Mouse (Mus musculus) cerebellum, adult 2 months (tissue): ENCODE measurements around the gene Nckap1. TPM values are rescaled to one million over a fixed set of nuclear protein-coding genes. Genes with fewer than 3 reads are reported as not detected.

Experiments used
- DNase-seq, 2 experiments: peaks; one replicate each; pipeline ENCODE4 v3.0.0; 2021
- H3K27ac ChIP-seq: fragments of 200-500 bp; 2 replicates; pipeline ENCODE4 v1.5.1; 2012; ENCODE audit warnings: low read length, control low read depth, inconsistent platforms; ENCODE audit not compliant: insufficient read depth
- H3K27me3 ChIP-seq: fragments of 200-500 bp; 2 replicates; pipeline ENCODE4 v1.6.1; 2012; ENCODE audit warnings: inconsistent platforms, mild to moderate bottlenecking, low read length, moderate library complexity; ENCODE audit not compliant: control insufficient read depth, insufficient read depth
- H3K4me1 ChIP-seq: fragments of 200-500 bp; 2 replicates; pipeline ENCODE4 v1.6.1; 2011; ENCODE audit warnings: low read length; ENCODE audit not compliant: control insufficient read depth, insufficient read depth
- H3K4me3 ChIP-seq: fragments of 200-500 bp; replicated peaks from 2 replicates; pipeline ENCODE3; 2011; ENCODE audit warnings: mild to moderate bottlenecking, low read depth, low read length, control low read depth; ENCODE audit not compliant: insufficient read depth
- CTCF ChIP-seq: fragments of 200-500 bp; IDR thresholded peaks from 2 replicates; pipeline ENCODE4 v1.5.1; 2011; ENCODE audit warnings: low read depth, mild to moderate bottlenecking, control low read depth, low read length, moderate library complexity, borderline replicate concordance; ENCODE audit not compliant: insufficient read depth
- POLR2A ChIP-seq: fragments of 200-500 bp; IDR thresholded peaks from 2 replicates; pipeline ENCODE4 v1.6.1; 2011; ENCODE audit warnings: low read length, control low read depth, borderline replicate concordance; ENCODE audit not compliant: insufficient read depth
- WGBS: fragments of 180-500 bp; shearing (Covaris S2); methylation state at CpG from one replicate; pipeline ENCODE4 v1.1.7; 2018; 5-methylcytosine and 5-hydroxymethylcytosine counted together
- polyA plus RNA-seq: library from polyadenylated mRNA; depleted of rRNA; stranded (reverse); fragments of >200 nt; gene quantifications from 2 replicates; pipeline ENCODE4 v1.2.3, GENCODE M21; 2012

The Nckap1 gene
- polyA plus RNA-seq, 1 experiment = 173 TPM

DNA sequence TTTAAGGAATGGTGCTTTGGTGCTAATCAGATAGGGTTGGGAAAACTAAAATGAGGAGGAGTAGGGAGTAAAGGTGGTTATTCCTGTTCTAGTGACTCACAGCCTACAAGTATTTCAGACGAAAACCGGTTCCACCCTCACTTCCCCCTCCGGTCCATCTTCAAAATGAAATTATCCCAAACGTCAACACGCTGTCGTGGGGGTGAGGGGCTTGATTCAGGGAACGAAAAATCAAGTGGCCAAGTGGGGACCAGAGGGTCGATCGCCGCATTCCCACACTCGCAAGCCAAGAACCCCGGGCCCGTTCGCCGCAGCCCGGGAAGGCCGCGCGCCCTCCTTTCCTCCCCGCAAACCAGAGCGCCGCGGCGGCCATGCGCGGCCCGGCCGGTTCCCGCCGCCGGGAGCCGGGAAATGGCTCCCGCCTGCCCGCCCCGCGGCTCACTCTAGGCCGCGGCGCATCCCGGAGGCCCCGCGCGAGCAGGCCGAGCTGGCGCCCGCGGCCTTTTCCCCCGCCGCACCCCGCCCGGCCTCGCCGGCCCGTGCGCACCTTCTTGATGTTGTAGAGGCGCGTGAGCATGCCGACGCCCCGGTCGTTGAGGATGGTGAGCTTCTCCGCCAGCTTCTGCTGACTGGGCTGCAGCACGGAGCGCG, 744 bp downstream of the Nckap1 start:
- WGBS = under 1% methylated on average over 55 of the region's 65 CpGs
- H3K27ac ChIP-seq = peak overlapping the region; percentile 88
- peak overlapping the region; percentile 96 for H3K4me3 ChIP-seq
- H3K27me3 ChIP-seq = no peaks in the 10 kb centered on the region
- peak in 1 of 2 experiments; percentile 66 for DNase-seq
- H3K4me1 ChIP-seq = peaks cover 7% of the 10 kb centered on the region; the same call in 1 of the 2 replicates
- TF ChIP-seq POLR2A = no peak
- no peak for TF ChIP-seq CTCF

DNA sequence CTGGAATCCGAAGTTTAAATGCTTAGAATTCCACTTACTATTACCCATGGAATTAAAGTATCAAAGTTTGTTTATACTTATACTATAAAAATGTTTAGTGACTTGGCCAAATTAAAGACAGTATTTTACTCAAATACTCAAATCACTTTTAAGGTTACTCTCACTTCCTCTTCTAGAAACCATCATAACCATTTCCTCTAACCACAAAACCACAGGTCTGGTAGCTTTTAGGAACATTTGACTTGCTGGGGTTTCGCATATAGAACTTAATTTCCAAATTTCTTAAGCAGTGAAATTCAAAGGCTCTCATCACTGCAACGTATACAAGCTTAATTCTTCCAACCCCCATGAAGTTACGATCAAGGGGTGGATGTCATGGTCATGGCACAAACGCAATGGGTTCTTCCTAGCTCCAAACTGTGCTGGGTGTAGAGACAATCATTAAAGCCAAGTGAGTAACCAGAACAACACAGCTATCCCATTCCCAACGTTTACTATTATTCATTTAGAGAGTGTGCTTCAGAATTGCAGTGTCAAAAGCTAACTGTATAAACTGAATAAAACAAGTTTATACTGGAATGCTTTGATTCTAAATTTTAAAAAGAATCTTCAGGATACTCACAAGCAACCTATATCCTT, 1.8 kb downstream of the Nckap1 start:
- DNase-seq = no peak
- H3K27me3 ChIP-seq = no peaks in the 10 kb centered on the region
- H3K27ac ChIP-seq = no peak overlapping the region
- peaks cover 9% of the 10 kb centered on the region; the same call in 1 of the 2 replicates for H3K4me1 ChIP-seq
- peak overlapping the region; percentile 32 for H3K4me3 ChIP-seq
- TF ChIP-seq POLR2A = no peak
- no peak for TF ChIP-seq CTCF
- 27% methylated on average over 6 of the region's 6 CpGs for WGBS

DNA sequence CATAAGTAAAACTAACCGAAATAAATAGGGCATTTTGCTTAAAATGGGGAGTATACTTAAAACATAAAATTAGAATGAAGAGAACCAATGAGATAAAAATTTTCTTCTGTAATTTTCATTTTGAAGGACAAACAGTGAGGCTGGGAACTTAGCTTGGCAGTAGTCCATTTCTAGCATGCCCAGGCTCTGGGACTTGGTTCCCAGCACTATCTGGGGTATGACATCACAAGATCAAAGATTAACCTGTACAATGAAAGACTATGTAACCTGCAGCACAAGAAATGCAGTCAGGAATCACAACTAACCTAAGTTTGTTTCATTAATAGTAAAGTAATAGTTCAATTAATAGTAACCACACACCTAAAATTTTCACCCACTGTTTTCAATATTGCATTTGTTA, 3.9 kb downstream of the Nckap1 start:
- H3K4me1 ChIP-seq = peaks cover 9% of the 10 kb centered on the region; the same call in 1 of the 2 replicates
- WGBS = 89% methylated on average over 1 of the region's 1 CpGs
- H3K27ac ChIP-seq = no peak overlapping the region
- no peak overlapping the region for H3K4me3 ChIP-seq
- DNase-seq = no peak
- TF ChIP-seq CTCF = no peak
- no peak for TF ChIP-seq POLR2A
- H3K27me3 ChIP-seq = no peaks in the 10 kb centered on the region

DNA sequence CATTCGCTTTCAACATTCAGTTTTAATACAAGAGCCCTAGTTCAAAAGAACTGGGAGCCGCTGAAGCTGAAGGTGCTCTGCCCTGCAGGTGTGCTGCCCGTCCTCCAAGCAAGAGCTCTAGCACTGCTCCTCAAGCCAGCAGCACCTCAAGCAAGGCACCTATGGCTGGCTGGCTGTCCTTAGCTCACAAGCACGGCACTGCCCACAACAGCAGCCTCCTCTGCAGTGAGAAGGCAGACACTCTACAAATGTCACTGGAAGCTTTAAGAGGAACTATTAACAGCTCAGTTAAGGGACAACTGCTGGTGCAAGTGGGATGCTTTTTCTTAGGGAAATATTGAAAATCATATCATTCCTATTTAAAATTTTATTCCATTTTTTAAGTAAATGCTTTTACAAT, 10.5 kb downstream of the Nckap1 start:
- TF ChIP-seq CTCF (no peak), POLR2A (no peak)
- WGBS = 34% methylated on average over 4 of the region's 4 CpGs
- H3K27ac ChIP-seq = no peak overlapping the region
- peaks cover 5% of the 10 kb centered on the region; the same call in 1 of the 2 replicates for H3K4me1 ChIP-seq
- no peak overlapping the region for H3K4me3 ChIP-seq
- DNase-seq = no peak
- no peaks in the 10 kb centered on the region for H3K27me3 ChIP-seq

DNA sequence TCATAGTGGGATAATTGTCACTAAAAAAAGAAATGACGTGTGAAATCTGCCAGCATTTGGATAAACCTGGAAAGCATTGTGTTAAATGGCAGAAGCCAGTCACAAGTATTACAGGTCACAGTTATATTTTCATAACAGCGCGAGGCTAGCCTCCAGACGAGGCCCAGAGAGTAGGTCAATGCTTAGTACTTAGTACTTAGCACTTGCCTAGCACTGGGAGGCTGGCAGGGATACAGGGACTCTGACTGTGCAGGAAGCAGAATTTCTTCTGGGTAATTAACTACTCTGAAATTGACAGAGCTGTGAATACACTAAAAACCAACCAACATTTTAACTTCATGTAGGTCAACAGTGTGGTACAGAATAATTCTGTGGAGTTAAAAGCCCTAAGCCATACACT, 13.8 kb downstream of the Nckap1 start:
- 22% methylated on average over 4 of the region's 4 CpGs for WGBS
- no peak overlapping the region for H3K4me3 ChIP-seq
- no peak overlapping the region for H3K27ac ChIP-seq

DNA sequence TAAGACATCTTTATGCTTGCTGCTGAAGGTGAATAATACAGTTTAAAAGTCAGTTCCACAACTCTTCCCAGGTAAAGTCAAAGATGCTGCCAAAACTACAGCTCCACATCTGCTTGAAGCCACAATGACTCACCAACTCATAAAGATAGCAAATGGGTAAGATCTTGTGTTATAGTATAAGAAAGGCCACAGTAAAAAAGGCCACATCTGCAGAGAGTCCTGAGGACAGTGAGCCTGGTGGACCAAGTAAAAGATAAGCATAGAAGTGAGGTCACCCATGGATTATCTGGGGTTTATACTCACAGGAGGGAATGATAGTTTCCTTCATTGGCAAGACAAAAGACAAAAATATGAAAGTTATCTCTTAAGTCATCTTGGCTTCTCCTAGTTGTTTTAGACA, 18.9 kb downstream of the Nckap1 start:
- Histone ChIP-seq H3K27me3 (no peaks in the 10 kb centered on the region), H3K27ac (no peak overlapping the region), H3K4me3 (no peak overlapping the region), H3K4me1 (no peaks in the 10 kb centered on the region)
- DNase-seq = no peak
- TF ChIP-seq CTCF = no peak
- TF ChIP-seq POLR2A = no peak

More for the DNA sequence above, 13.8 kb downstream of the Nckap1 start:
- Histone ChIP-seq H3K27me3 (no peaks in the 10 kb centered on the region), H3K4me1 (peaks cover 2% of the 10 kb centered on the region; the same call in 1 of the 2 replicates)
- peak; percentile 32 to 67 for DNase-seq
- TF ChIP-seq CTCF = no peak
- no peak for TF ChIP-seq POLR2A

DNA sequence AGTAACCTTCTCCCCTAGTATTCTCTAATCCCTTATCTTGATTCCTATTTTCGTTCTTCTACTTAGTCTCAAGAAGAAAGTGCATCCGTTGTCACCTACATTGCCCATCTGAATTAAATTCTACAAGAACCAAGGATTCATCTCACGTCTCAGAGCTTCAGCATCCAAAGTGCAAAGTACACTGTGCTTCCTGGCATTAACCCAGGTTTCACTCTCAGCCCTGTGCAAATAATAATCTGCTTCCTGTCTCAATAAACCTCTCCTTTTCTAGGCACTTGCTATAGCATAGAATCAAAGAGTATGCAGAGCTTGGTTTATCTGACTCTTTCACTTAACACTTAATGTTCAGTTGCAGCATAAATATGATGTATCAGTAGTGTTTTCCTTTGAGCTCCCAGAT, 19.7 kb downstream of the Nckap1 start:
- Histone ChIP-seq H3K4me1 (no peaks in the 10 kb centered on the region), H3K27ac (no peak overlapping the region), H3K4me3 (no peak overlapping the region), H3K27me3 (no peaks in the 10 kb centered on the region)
- no peak for TF ChIP-seq CTCF
- no peak for TF ChIP-seq POLR2A
- 68% methylated on average over 3 of the region's 3 CpGs for WGBS
- no peak for DNase-seq

DNA sequence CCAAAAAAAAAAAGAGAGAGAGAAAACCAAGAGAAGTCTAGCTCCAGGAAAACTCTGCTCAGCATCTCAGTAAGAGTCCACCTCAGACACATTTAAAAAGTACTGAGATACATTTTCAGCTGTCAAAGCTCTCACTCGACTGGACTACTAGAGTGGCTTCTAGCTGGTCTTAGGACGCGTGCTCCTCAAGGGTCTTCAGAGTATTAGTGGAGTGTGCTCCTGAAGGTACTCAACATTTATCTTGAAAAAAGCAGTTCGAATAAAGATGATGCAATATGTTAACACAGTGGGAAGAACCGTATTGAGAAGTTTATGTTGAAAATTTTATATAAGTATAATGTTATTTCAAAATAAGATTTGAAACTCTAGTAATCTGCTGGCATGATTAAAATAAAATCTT, 20.4 kb downstream of the Nckap1 start:
- Histone ChIP-seq H3K4me3 (no peak overlapping the region), H3K4me1 (no peaks in the 10 kb centered on the region), H3K27ac (no peak overlapping the region), H3K27me3 (no peaks in the 10 kb centered on the region)
- TF ChIP-seq CTCF (no peak), POLR2A (no peak)
- WGBS = 92% methylated on average over 5 of the region's 5 CpGs
- DNase-seq = no peak
